Mouse (Mus musculus) heart, postnatal 36 days (tissue): ENCODE results near the gene Zfp275. TPM values are rescaled to one million over a fixed set of nuclear protein-coding genes. Genes with fewer than 3 reads are reported as not detected.
"Not testable (repeated sequence)": the region's sequence is repeated elsewhere in the genome, so short reads cannot be mapped to it uniquely, and the experiment has no call there.

Experiments
- DNase-seq, 2 experiments: peaks; one replicate each; pipeline ENCODE4 v3.0.0; 2021 to 2022
- intact Hi-C: fragments of 180-260 bp; cut with DNase I; formaldehyde crosslinking; loops from one replicate; pipeline ENCODE4 v1.15.1; 2025
- total RNA-seq, 2 experiments: library from RNA; stranded (reverse); gene quantifications; 2 replicates each; pipeline ENCODE4 v1.2.3; 2021

Zfp275 gene
- total RNA-seq = 1 to 10 TPM; 4.4 to 6.0 TPM

DNA sequence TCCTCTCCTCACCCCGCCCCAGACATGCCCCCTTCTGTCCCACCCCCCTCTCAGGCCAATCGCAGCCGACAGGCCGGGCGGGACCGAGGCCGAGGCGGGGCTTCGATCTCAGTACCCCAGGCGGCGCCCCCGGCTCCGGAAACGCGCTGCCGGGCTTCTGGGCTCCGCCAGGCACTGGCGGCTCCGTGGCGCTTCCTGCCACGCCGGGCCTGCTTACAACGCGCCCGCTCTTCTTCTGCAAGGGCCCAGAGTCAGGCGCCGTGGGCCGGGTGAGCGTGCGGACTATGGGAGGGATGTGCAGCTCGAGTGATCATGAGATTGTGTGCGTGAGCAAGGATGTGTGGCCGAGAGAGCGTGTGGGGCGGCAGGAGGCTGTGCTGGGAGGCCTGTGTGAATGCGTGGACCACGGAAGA, at the start of gene Zfp275:
Gene Zfp275 (plus strand): TSS at position 139 of the 413 bp plus-strand sequence.
- intact Hi-C loops = loop anchor here (10.0 kb wide), 1 partner anchor 328 kb away; no protein-coding TSS in a partner anchor
- DNase-seq = peak; percentile 76 to 79

DNA sequence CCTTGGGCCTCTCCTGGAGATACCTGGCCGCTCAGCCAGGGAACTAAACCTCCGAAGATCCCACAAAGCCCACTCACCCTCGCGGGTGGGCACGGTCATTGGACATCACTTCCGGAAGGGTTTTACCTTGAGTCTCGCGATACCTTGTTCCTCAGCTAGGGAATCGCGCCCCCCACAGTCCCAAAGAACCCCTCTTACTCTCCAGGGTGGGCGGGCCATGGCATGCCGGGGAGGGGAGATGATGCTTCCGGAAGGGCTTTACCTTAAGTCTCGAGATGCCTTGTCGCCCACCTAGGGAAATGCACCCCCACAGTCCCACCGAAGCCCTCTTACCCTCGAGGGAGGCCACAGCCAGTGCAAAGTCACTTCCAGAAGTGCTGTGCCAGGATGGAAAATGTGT, 49.5 kb upstream of the Zfp275 start, which contains the start of the genes Xlr5a and Xlr5c:
Gene Xlr5a (minus strand): TSS at position 101 of the 400 bp plus-strand sequence.
Gene Xlr5c (minus strand): TSS at position 101 of the 400 bp plus-strand sequence.
- intact Hi-C loops, DNase-seq: not testable (repeated sequence)

DNA sequence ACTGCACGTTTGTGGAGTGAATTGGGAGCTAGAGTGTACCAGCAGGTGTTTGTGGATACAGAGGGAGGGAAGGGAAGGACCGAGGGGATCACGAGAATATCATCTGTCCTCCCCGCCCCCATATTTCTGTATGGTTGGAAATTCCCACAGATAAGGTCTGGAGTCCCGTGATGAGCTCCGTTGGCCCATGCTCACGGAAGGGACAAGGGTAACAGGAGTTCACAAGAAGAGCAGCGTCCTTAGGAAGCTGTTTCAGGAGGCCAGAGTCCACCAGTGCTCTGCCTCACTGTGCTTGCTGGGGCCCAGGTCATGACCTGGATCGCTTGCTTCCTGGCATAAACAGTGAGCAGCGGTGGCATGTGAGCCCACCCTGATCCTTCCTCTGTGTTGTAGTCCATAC, 46.7 kb upstream of the Zfp275 start:
- intact Hi-C loops, DNase-seq: not testable (repeated sequence)

GRCm38 (mm10) chrX:73312522-73312921, 29.9 kb upstream of the Zfp275 start:
- peak; percentile 3 to 6 for DNase-seq
- intact Hi-C loops = loop anchor here (1.0 to 5.0 kb wide), 2 partner anchors 118 to 180 kb away; no protein-coding TSS in a partner anchor

- intact Hi-C loops = no loop called here
- no peak for DNase-seq
These were observed 21.4 kb upstream of the Zfp275 start for GRCm38 (mm10) chrX:73321029-73321428.

DNA sequence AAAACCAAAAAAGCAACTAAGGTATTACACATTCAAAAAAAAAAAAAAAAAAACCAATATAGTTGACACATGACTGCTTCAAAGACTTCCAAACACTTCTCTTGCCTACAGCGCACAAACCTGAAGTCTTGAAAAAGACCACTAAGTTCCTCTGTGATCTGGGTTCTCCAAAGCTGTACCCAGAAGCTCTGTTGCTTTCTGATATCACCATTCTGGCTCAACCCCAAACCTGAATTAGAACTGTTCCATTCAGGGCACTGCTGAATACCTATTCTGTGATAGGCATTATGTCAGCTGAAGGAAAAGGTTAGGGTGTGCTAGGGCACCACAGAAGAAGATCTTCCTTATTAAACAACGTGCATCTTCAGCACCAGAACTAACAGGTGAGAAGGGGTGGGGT, 15.2 kb upstream of the Zfp275 start:
- DNase-seq = no peak
- intact Hi-C loops = no loop called here

- intact Hi-C loops = no loop called here
- no peak for DNase-seq
These were observed 8.9 kb upstream of the Zfp275 start for GRCm38 (mm10) chrX:73333548-73333947.

- DNase-seq = no peak
- intact Hi-C loops = no loop called here
These were observed 5.7 kb upstream of the Zfp275 start, which contains the start of gene Gm45015 for GRCm38 (mm10) chrX:73336740-73337139. Gene Gm45015 (minus strand): TSS chrX:73336840.

- intact Hi-C loops = loop anchor here (10.0 kb wide), 1 partner anchor 327 kb away; no protein-coding TSS in a partner anchor
- DNase-seq = no peak
These were observed 948 bp upstream of the Zfp275 start for GRCm38 (mm10) chrX:73341473-73341872.

GRCm38 (mm10) chrX:73342068-73342467, 353 bp upstream of the Zfp275 start:
- intact Hi-C loops = loop anchor here (10.0 kb wide), 1 partner anchor 327 kb away; no protein-coding TSS in a partner anchor

GRCm38 (mm10) chrX:73342941-73343735, 717 bp downstream of the Zfp275 start:
- intact Hi-C loops = loop anchor here (10.0 kb wide), 1 partner anchor 328 kb away; no protein-coding TSS in a partner anchor
- DNase-seq = no peak

More at GRCm38 (mm10) chrX:73342068-73342467, 353 bp upstream of the Zfp275 start:
- DNase-seq = no peak

DNA sequence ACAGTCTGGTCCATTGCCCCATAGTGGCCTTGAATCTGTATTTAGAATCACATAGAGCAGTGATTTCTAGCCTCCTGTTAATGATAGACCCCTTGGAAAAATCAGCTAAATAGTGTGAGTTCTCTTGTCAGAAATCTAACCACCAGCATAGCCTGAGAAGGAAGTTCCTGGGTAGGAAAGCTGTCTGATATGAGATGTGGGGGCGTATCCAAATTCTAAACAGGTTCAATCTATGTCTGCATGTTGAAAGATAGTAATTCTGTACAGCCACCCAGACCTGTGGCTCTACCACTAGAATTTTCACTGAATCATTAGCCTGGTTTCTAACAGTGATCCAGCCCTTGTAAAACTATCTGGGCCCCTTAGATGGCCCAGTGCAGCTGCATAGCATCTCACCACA, 1.4 kb downstream of the Zfp275 start:
- DNase-seq = no peak
- intact Hi-C loops = loop anchor here (10.0 kb wide), 1 partner anchor 329 kb away; no protein-coding TSS in a partner anchor

- intact Hi-C loops = loop anchor here (10.0 kb wide), 1 partner anchor 330 kb away; no protein-coding TSS in a partner anchor
- no peak for DNase-seq
These were observed 1.9 kb downstream of the Zfp275 start for GRCm38 (mm10) chrX:73344346-73344745.

DNA sequence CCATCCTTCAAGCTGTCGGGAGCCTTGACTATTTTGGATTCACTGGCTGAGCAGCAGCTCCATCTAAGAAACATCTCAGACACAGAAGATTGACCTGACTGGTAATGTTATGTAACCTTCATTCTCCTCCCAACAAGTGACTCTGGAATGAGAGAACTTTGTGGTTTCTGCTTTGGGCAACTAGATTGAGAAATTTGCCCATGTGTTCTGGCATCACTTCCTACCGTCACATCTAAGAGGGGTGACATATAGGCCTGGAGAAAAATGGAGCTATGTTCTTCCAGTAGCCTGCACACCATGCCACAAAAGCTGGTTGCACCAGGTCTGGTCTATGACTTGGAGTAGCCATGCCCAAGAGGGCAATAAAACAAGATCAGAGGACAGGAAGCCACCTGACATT, 13.7 kb downstream of the Zfp275 start:
- intact Hi-C loops = no loop called here
- no peak for DNase-seq

DNA sequence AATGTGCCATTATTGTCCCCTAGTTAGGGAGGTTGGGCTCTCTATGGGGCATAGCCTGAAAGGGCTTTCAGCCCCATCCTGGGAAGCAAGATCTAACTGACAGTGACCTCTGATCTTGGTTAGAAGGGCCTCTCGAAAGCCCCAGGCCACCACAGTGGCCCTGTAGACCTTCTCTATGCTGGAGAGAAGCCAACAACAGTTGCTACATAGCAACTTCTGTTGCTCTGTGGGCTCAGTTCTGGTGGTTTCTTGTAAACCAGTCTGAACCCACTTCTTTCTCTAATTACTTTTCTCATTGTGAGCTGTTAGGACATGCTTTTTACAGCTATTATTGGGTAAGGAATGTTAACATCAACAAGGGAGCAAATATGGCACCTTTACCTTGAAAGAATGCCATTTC, 14.3 kb downstream of the Zfp275 start:
- intact Hi-C loops = no loop called here

GRCm38 (mm10) chrX:73363291-73363690, 20.9 kb downstream of the Zfp275 start:
- no peak for DNase-seq
- intact Hi-C loops = no loop called here

More for the DNA sequence above, 14.3 kb downstream of the Zfp275 start:
- no peak for DNase-seq

DNA sequence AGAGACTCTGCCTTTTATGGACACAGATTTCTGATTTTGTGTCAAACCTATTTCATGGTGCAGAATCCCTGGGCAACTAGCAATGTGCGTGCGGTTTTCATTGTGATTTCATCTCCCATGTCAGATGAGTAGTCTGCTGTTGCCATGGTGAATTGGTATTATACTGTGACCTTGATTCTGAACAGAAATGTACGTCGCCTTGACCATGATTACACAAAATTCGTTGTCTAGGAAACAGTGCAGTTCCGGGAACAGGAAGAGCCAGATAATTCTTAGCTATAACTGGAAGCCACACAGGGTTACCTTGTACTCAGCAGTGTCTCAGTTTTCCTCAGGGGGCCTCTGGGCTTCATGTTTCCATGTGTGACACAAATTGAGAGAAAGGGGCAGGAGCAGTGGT, 42.0 kb downstream of the Zfp275 start:
- intact Hi-C loops = no loop called here
- DNase-seq = no peak

DNA sequence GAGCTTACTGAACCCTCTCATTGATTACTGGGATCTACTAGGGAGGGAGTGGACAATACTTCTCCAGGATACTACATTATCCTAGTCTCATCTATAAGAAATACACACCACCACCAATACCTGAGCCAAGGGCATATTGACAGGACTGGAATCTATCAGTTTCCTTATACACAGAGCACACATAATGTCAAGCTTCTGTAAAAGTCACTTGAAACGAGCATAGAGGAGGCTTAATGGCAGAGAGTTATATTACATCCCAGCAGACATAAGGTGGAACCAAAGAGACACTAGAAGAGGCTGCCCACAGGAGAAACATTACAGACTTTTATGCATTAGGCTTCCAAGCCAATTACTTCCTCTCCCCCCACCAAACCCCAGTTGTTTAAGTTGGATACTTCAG, 42.5 kb downstream of the Zfp275 start:
- no peak for DNase-seq
- intact Hi-C loops = no loop called here

GRCm38 (mm10) chrX:73391481-73391880, 49.1 kb downstream of the Zfp275 start:
- DNase-seq = no peak
- intact Hi-C loops = no loop called here

DNA sequence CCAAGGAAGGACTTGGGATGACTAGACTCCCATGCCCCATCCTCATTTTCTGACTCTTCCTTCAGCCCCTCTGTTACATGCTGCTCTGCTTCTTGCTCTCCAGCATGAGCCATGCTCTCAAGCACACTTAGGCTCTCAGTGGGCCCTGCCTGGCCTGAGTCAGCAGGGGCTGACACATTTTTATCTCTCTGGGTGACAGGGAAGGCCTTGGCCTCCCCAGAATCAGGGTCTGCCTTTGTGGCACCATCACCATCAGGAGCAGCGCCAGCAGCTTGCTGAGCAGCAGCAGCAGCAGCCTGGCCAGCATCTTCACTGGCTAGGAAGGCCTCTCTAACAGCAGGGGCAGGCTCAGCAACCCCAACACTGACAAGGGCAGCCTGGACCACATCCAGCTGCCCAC, 54.0 kb downstream of the Zfp275 start:
- no peak for DNase-seq
- intact Hi-C loops = no loop called here

- DNase-seq, intact Hi-C loops: not testable (repeated sequence)
These were observed 56.2 kb downstream of the Zfp275 start, which contains the start of gene Gm18336 for GRCm38 (mm10) chrX:73398636-73399035. Gene Gm18336 (minus strand): TSS chrX:73398736.

DNA sequence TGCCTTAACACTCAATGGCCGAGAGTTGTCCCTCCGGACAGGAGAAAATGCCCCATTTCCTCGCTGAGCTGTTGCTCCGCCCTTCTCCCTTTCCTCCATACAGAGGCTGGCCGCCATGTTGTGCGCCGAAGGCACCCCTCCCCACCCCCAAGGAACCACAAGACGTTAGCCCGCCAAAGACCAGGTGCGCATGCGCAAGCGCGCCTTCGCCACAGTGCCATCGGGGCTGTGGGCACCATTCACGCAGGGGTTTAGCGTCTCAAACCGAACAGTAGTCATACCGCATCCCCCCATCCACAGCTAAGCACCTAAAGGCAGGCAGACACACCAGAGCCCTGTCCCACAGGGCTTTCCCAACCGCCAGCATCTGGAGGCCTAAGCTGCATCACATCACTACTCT, 58.5 kb downstream of the Zfp275 start:
- no peak for DNase-seq
- intact Hi-C loops = no loop called here
